Mouse (Mus musculus) myocyte (in vitro differentiated cells): ENCODE measurements around the gene Rad51b.

Experiments
- MAX ChIP-seq: IDR thresholded peaks from one replicate; pipeline ENCODE4 v1.6.1; 2011; ENCODE audit warnings: low read depth, mild to moderate bottlenecking, control low read depth
- POLR2AphosphoS2 ChIP-seq: IDR thresholded peaks from one replicate; pipeline ENCODE4 v1.6.1; 2011; ENCODE audit warnings: low read depth, control low read depth; ENCODE audit not compliant: insufficient read length
- USF1 ChIP-seq: IDR thresholded peaks from one replicate; pipeline ENCODE4 v1.6.1; 2011; ENCODE audit warnings: low read depth, mild to moderate bottlenecking, control low read depth, moderate library complexity

GRCm38 (mm10) chr12:79676251-79676650 is 379.2 kb downstream of the Rad51b start:
- TF ChIP-seq POLR2AphosphoS2 (no peak), USF1 (no peak), MAX (no peak)
